Mouse (Mus musculus) lung, postnatal 0 days (tissue): ENCODE measurements around the gene Pank1.
A peak's percentile ranks its signal among the peaks of the same experiment; 100 is the strongest.

ENCODE experiments used
- CTCF ChIP-seq: IDR thresholded peaks from 2 replicates; pipeline ENCODE4 v1.5.1; 2016; ENCODE audit warnings: antibody characterized with exemption, mild to moderate bottlenecking
- EP300 ChIP-seq: IDR thresholded peaks from 2 replicates; pipeline ENCODE4 v1.6.1; 2016; ENCODE audit warnings: antibody characterized with exemption, mild to moderate bottlenecking, control low read depth

- TF ChIP-seq CTCF (no peak), EP300 (peak; percentile 83; the same call in 1 of the 2 replicates)
Observed at GRCm38 (mm10) chr19:34758754-34759153, 120.5 kb downstream of the Pank1 start.
